Mouse (Mus musculus): Measurements from ENCODE around the gene Laptm4a. TPM values are rescaled to one million over a fixed set of nuclear protein-coding genes. Genes with fewer than 3 reads are reported as not detected.
"Not testable (repeated sequence)": the region's sequence is repeated elsewhere in the genome, so short reads cannot be mapped to it uniquely, and the experiment has no call there.

The Laptm4a gene
- polyA plus RNA-seq, 1 experiment: 491 TPM

DNA sequence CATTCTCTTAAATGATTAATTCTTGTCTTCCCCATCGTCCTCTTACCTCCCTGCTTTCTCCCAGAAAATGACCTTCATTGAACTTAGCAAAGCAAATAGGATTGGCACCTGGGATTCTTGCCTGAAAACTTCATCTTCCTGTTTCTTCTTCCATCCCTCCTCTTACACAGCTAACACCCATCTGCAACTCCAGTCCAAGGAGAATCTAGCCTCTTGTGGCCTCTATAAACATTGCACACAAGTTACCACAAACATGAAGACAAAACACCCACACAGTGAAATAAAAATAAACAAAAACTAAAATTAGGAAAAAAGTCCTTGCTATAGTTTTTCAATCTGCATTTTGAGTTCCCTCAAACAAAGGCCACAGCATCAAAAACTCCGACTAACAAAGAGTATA, 2.1 kb downstream of the Laptm4a start:
- Histone ChIP-seq H3K4me3 (peak overlapping the region; percentile 98), H3ac (ENCODE audit: control insufficient read depth, insufficient read length) (peak overlapping the region; percentile 99), H3K79me2 (ENCODE audit: control insufficient read depth, insufficient read depth) (peaks cover 66% of the 10 kb centered on the region), H3K36me3 (ENCODE audit: control insufficient read depth, insufficient read depth) (peaks cover 17% of the 10 kb centered on the region), H3K27me3 (ENCODE audit: control insufficient read depth, insufficient read depth, insufficient read length) (no peaks in the 10 kb centered on the region), H3K4me2 (ENCODE audit: low read depth) (peak overlapping the region; percentile 94)
- no peak for TF ChIP-seq USF1 (IDR thresholded peaks at IDR 0.05; ENCODE audit: low read depth)
- no peak for TF ChIP-seq E2F4 (IDR thresholded peaks at IDR 0.05; ENCODE audit: insufficient read depth)
- TF ChIP-seq TCF3 (IDR thresholded peaks at IDR 0.05; ENCODE audit: insufficient read length, low read depth): no peak
- TF ChIP-seq POLR2A (IDR thresholded peaks at IDR 0.05; ENCODE audit: insufficient read length, low read depth): no peak
- no peak for TF ChIP-seq MYOG (IDR thresholded peaks at IDR 0.05; ENCODE audit: control insufficient read depth in 1 of 3, insufficient read depth in 1 of 3, insufficient read length in 2 of 3, low read depth in 2 of 3)
- TF ChIP-seq MYOD1 (IDR thresholded peaks at IDR 0.05; ENCODE audit: control insufficient read depth in 1 of 3, insufficient read length in 2 of 3, low read depth in 2 of 3): no peak

DNA sequence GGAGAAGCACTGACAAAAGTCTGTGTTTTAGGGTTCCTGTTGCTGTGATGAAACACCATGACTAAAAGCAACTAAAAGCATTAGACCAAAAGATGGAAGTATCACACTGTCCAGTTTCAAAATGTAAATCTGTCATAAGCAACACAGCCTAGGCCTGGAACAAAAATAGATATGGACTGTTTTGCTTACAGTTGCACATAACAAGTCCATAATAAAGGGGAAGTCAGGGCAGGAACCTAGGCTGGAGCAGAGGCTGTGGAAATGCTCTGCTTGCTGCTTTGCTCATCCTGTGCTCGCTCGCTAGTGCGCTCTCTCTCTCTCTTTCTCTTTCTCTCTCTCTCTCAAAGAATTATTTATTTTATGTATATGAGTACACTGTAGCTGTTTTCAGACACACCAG, 6.2 kb downstream of the Laptm4a start:
- Histone ChIP-seq H3K4me3 (no peak overlapping the region), H3K36me3 (ENCODE audit: control insufficient read depth, insufficient read depth) (peaks cover 17% of the 10 kb centered on the region), H3K4me2 (ENCODE audit: low read depth) (peak overlapping the region; percentile 56), H3ac (ENCODE audit: control insufficient read depth, insufficient read length) (no peak overlapping the region), H3K79me2 (ENCODE audit: control insufficient read depth, insufficient read depth) (peaks cover 100% of the 10 kb centered on the region), H3K27me3 (ENCODE audit: control insufficient read depth, insufficient read depth, insufficient read length) (no peaks in the 10 kb centered on the region)
- TF ChIP-seq USF1 (IDR thresholded peaks at IDR 0.05; ENCODE audit: low read depth) (no peak), POLR2AphosphoS2 (IDR thresholded peaks at IDR 0.05; ENCODE audit: insufficient read length, low read depth) (peak; percentile 15)

DNA sequence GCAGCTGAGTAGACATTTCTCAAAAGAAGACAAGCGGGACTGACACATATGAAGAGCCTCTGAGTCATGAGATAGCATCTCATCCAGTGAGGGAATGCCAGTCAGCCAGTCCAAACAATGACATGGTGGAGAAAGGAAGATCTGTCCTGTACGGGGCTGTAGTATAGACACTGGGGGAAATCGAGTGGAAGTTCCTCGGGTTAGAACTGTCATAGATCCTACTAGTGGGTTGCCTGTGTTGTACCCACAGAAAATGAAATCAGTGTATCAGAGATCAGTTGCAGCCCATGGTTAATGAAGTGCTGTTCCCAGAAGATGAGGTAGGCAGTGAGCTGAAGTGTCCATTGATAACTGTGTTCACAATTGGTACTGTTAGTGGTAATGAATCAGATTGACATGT, 7.3 kb downstream of the Laptm4a start:
- Histone ChIP-seq H3ac (ENCODE audit: control insufficient read depth, insufficient read length) (no peak overlapping the region), H3K4me2 (ENCODE audit: low read depth) (peak overlapping the region; percentile 10), H3K4me3 (no peak overlapping the region), H3K79me2 (ENCODE audit: control insufficient read depth, insufficient read depth) (peaks cover 100% of the 10 kb centered on the region), H3K27me3 (ENCODE audit: control insufficient read depth, insufficient read depth, insufficient read length) (no peaks in the 10 kb centered on the region), H3K36me3 (ENCODE audit: control insufficient read depth, insufficient read depth) (peaks cover 27% of the 10 kb centered on the region)
- TF ChIP-seq CEBPB (IDR thresholded peaks at IDR 0.05; ENCODE audit: insufficient read depth, poor library complexity, severe bottlenecking): no peak
- no peak for TF ChIP-seq TCF3 (IDR thresholded peaks at IDR 0.05; ENCODE audit: insufficient read length, low read depth)
- no peak for TF ChIP-seq MYOD1 (IDR thresholded peaks at IDR 0.05; ENCODE audit: control insufficient read depth in 1 of 3, insufficient read length in 2 of 3, low read depth in 2 of 3)
- TF ChIP-seq POLR2A (IDR thresholded peaks at IDR 0.05; ENCODE audit: insufficient read length, low read depth): no peak
- TF ChIP-seq E2F4 (IDR thresholded peaks at IDR 0.05; ENCODE audit: insufficient read depth): no peak
- no peak for TF ChIP-seq MAX (IDR thresholded peaks at IDR 0.05; ENCODE audit: low read depth)
- no peak for TF ChIP-seq MYOG (IDR thresholded peaks at IDR 0.05; ENCODE audit: control insufficient read depth in 1 of 3, insufficient read depth in 1 of 3, insufficient read length in 2 of 3, low read depth in 2 of 3)
- no peak for TF ChIP-seq USF1 (IDR thresholded peaks at IDR 0.05; ENCODE audit: low read depth)
- TF ChIP-seq REST (IDR thresholded peaks at IDR 0.05; ENCODE audit: insufficient read depth, insufficient read length): no peak
- no peak for TF ChIP-seq TCF12 (IDR thresholded peaks at IDR 0.05; ENCODE audit: insufficient read depth, poor library complexity, severe bottlenecking)
- TF ChIP-seq POLR2AphosphoS2 (IDR thresholded peaks at IDR 0.05; ENCODE audit: insufficient read length, low read depth): no peak
- TF ChIP-seq SRF (IDR thresholded peaks at IDR 0.05; ENCODE audit: control insufficient read depth, insufficient read length, low read depth): no peak

DNA sequence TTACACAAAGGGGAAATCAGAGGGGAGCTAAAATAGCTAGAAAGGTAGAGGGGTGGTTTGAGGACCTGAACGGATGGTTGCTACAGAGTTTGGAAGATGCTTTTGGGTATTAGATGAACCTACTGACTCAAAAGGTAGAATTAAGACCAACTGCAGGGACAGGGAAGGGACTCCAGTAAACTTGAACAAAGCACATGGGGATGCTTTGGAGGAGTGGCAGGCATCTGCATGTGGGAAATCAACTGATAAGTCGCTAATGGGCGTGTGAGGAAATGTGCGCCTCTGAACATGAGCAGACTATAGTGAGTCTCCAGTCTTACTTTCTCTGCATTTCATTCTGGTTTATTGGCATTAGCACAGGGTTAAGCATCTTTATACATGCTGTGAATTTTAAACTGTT, 9.6 kb downstream of the Laptm4a start:
- Histone ChIP-seq H3ac (ENCODE audit: control insufficient read depth, insufficient read length) (no peak overlapping the region), H3K36me3 (ENCODE audit: control insufficient read depth, insufficient read depth) (peaks cover 30% of the 10 kb centered on the region), H3K27me3 (ENCODE audit: control insufficient read depth, insufficient read depth, insufficient read length) (no peaks in the 10 kb centered on the region), H3K4me3 (no peak overlapping the region), H3K79me2 (ENCODE audit: control insufficient read depth, insufficient read depth) (peaks cover 77% of the 10 kb centered on the region), H3K4me2 (ENCODE audit: low read depth) (no peak overlapping the region)
- no peak for TF ChIP-seq MYOD1 (IDR thresholded peaks at IDR 0.05; ENCODE audit: control insufficient read depth in 1 of 3, insufficient read length in 2 of 3, low read depth in 2 of 3)
- no peak for TF ChIP-seq CEBPB (IDR thresholded peaks at IDR 0.05; ENCODE audit: insufficient read depth, poor library complexity, severe bottlenecking)
- no peak for TF ChIP-seq TCF3 (IDR thresholded peaks at IDR 0.05; ENCODE audit: insufficient read length, low read depth)
- no peak for TF ChIP-seq REST (IDR thresholded peaks at IDR 0.05; ENCODE audit: insufficient read depth, insufficient read length)

DNA sequence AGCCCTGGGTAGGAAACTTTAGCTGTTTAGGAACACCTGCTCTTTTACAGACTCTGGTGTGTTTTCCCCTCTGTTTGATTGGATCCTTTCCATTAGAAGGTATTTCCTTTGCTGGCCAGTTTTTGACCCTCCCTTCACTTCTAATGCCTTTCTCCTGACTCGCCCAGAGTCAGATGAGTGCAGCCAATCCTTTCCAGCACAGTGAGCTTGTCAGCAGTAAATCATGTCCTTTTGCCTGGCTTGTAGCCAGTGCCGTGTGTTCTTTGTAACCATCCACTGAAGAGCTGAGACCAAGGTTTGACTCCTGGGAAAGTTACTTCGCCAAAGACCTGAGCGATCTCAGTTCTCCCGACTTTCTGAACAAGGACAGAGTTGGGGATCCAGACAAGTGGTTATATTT, 13.9 kb downstream of the Laptm4a start:
- Histone ChIP-seq H3ac (ENCODE audit: control insufficient read depth, insufficient read length) (no peak overlapping the region), H3K4me2 (ENCODE audit: low read depth) (no peak overlapping the region), H3K27me3 (ENCODE audit: control insufficient read depth, insufficient read depth, insufficient read length) (no peaks in the 10 kb centered on the region), H3K4me3 (no peak overlapping the region), H3K36me3 (ENCODE audit: control insufficient read depth, insufficient read depth) (peaks cover 63% of the 10 kb centered on the region), H3K79me2 (ENCODE audit: control insufficient read depth, insufficient read depth) (peaks cover 34% of the 10 kb centered on the region)
- no peak for TF ChIP-seq USF1 (IDR thresholded peaks at IDR 0.05; ENCODE audit: low read depth)

DNA sequence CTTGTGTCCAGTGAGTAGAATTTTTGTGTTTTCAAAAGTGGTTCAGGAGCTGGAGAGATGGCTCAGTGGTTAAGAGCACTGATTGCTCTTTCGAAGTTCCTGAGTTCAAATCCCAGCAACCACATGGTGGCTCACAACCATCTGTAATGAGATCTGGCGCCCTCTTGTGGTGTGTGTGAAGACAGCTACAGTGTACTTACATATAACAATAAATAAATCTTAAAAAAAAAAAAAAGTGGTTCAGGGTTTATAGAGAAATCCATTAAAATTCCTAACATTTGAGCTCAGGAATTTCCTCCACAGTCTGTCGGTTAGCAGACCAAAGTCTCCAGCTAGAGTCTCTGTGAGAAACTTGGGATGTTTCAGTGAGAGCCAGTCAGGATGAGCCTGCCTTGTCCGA, 14.7 kb downstream of the Laptm4a start:
- not testable (repeated sequence) for H3ac ChIP-seq (ENCODE audit: control insufficient read depth, insufficient read length); H3K4me2 ChIP-seq (ENCODE audit: low read depth); H3K4me3 ChIP-seq; H3K27me3 ChIP-seq (ENCODE audit: control insufficient read depth, insufficient read depth, insufficient read length)
- Histone ChIP-seq H3K36me3 (ENCODE audit: control insufficient read depth, insufficient read depth) (peaks cover 63% of the 10 kb centered on the region), H3K79me2 (ENCODE audit: control insufficient read depth, insufficient read depth) (peaks cover 26% of the 10 kb centered on the region)
